Mouse (Mus musculus) lung, postnatal 36 days (tissue): ENCODE data around the gene Vmn1r211.
"Not testable (repeated sequence)": the region's sequence is repeated elsewhere in the genome, so short reads cannot be mapped to it uniquely, and the experiment has no call there.

Source experiments
- DNase-seq: peaks from one replicate; pipeline ENCODE4 v3.0.0; 2022; ENCODE audit warnings: mixed read lengths

Vmn1r211 gene

DNA sequence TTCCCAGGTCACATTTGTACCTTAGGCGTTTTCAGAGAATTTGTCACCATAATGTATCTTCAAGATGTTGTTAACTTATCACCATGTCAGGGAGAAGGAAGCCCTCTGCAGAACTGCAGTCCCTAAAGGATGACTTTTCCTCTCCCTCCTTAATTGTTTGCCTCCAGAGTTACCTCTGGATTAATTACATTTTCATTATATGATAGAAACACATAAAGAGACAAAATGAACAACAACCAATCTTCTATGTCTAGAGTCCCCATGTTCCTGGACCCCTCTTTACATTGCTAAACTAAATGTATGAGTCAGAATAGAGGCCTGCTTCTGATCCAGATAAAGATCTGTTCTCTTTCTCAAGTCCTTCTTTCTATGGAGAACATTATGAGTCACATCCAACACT lies at the start of gene Vmn1r211:
Gene Vmn1r211, minus strand, starts transcription at position 101 of the 400 bp plus-strand sequence.
- no peak for DNase-seq

GRCm38 (mm10) chr13:22884105-22884504 lies 26.7 kb upstream of the Vmn1r211 start, which contains the start of gene Vmn1r212:
Gene Vmn1r212, minus strand, starts transcription at chr13:22884205.
- DNase-seq, result no peak

GRCm38 (mm10) chr13:22879257-22879656 lies 21.9 kb upstream of the Vmn1r211 start:
- no peak for DNase-seq

GRCm38 (mm10) chr13:22854760-22855159 lies 2.6 kb downstream of the Vmn1r211 start:
- no peak for DNase-seq

GRCm38 (mm10) chr13:22846798-22847197 lies 10.6 kb downstream of the Vmn1r211 start:
- DNase-seq, result no peak

DNA sequence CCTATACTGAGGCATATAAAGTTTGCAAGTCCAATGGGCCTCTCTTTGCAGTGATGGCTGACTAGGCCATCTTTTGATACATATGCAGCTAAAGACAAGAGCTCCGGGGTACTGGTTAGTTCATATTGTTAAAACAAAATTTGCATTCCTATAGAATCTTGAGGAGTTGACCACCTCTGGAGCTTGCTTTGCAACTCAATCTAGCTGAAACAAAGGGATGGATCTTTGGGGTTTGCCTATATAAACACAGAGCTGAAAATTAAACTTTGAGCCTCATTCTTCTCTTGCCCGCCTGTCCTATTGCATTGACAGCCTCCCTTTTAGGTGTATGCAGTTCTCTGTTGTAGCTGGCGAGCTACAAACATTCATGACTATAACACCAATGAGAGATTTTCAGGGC lies 13.1 kb downstream of the Vmn1r211 start:
- not testable (repeated sequence) for DNase-seq

- DNase-seq, result no peak
Observed at GRCm38 (mm10) chr13:22831248-22831647, 26.1 kb downstream of the Vmn1r211 start, which contains the start of gene Vmn1r210. Gene Vmn1r210, minus strand, starts transcription at chr13:22831348.

GRCm38 (mm10) chr13:22829395-22829794 lies 28.0 kb downstream of the Vmn1r211 start:
- DNase-seq, result not testable (repeated sequence)

- DNase-seq, result not testable (repeated sequence)
Observed at GRCm38 (mm10) chr13:22821601-22822000, 35.8 kb downstream of the Vmn1r211 start.

DNA sequence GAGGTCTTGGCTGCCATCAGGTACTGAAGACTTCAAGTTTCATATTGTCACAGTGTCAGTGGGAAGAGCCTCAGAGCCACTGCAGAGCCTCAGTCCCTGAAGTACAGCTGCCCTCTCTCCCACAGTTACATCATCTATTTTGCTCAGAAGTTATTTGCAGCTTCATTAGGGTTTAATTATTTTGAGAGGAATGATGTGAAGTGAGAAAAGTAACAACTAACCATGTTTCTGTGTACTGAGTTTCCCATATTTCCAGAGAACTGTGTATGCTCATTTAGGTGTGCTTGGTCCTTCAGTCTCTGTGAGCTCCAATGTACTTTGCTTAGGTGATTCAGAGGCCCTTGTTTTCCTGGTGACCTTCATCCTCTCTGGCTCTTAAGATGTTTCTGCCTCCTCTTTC lies 47.8 kb downstream of the Vmn1r211 start, which contains the start of gene Vmn1r209:
Gene Vmn1r209, minus strand, starts transcription at position 101 of the 400 bp plus-strand sequence.
- DNase-seq, result not testable (repeated sequence)
